Mouse (Mus musculus): ENCODE data around the gene Aebp1.
"Not testable (repeated sequence)": the region's sequence is repeated elsewhere in the genome, so short reads cannot be mapped to it uniquely, and the experiment has no call there.

Gene Aebp1

GRCm38 (mm10) chr11:5855902-5856301 lies 5.8 kb upstream of the Aebp1 start:
- no peak for DNase-seq (ENCODE audit: low read depth)

DNA sequence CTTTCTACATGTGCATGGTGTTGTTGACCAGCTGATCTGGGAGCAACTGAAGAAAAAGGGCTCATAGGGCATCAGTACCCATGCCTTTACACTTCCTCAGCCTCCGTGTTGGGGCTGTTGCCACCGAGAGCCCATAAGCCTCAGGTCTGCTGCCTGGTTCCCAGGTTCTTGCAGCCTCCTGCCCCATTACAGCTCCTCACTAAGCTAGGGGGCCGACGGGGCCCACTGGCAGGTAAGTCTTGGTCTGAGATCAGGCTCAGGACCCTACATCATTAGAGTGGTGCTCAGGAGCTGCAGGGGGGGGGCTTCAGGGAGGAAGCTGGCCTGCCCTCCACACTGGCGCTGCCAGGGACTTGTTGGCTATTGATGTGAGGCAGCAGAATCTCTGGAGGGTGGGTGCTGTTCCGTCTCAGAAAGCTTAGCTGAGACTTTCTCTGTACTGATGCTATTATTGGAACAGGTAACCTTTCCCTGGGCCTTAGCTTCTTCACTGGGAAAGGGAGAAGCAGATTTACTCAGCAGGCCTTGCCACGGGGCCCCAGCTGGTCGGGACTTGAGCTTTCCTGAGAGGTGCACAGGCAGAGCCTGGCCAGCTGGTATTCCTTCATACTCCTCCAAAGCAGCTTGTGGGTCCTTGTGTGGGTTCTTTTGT lies 5.1 kb upstream of the Aebp1 start:
- no peak for DNase-seq (ENCODE audit: low read depth)

DNA sequence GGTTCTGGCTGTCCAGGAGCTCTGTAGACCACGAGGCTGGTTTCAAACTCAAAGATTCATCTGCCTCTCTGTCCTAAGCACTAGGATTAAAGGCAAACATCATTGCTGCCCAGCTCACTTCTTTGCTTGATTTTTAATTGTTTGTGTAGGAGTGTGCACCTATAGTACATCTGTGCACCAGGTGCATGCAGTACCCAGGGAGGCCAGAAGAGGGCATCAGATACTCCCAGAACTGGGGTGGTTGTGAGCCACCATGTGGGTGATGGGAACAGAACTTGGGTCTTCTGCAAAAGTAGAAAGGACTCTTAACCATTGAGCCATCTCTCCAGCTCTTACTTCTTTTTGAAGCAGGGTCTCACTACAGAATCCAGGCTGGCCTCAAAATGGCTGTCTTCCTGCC lies 3.0 kb upstream of the Aebp1 start:
- peak; percentile 54 for DNase-seq (ENCODE audit: low read depth)

DNA sequence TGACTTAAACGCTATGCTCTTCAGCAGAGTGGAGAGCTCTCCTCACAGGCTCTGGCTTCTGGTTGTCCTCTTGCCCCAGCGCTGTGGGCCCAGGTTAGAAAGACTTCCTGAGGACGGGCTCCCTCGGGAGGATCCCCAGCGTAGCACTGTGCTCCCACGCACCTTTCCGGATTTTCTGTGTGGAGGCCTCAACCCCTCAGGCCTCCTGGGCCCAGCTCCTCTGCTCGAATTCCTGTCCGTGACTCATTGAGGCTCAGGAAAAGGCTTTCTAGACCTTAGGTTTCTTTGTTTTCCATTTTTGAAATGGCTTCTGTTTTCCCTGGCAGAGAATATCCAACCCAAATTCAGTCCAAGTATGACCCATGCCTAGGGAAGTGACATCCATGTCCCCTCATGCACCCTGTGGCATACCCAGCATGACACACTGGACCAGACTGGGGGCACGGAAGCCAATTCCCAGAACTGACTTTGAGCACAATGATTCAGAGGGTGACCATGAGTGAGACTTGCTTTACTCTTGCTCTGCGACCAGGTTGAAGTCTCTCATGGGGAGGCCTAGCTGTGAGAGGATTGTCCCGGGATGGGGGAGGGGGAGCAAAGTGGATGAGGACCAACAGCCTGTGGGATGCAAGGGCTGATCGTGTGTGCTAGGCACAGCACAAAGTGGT lies 1.7 kb upstream of the Aebp1 start:
- DNase-seq (ENCODE audit: low read depth), result no peak

GRCm38 (mm10) chr11:5860639-5861038 lies 1.1 kb upstream of the Aebp1 start:
- DNase-seq (ENCODE audit: low read depth), result no peak

DNA sequence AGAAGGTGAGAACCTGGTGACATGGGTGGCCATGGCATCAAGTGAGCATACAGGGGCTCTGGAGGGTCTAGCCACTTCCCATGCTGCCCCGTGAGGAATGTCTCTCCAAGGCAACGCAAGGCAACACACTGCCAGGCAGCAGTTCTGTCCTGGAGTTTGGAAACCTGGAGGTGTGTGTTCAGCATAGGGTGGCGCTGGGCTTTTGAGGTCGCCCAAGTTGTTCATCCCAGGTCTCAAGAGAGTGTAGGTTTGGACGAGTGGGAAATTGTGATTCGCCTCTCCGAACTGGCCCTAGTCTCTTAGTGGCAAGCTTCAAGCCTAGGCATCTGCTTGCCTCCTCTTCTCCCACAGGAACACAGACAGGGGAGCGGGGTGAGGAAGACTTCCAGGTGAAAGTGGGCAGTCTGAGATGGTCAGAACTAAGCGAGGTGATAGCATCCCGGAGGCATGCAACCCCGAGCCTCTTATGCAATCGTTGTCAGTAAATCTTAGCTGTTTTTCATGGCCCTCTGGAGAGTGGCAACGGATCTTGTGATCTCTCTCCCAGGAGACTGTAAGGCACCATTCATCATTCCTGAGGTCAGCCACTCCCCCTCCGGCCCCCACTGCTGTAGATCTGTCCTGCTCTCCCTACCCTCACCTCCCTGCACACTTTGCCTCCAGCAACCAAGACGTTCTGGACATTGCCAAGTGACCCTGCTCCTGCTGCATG lies 803 bp downstream of the Aebp1 start:
- DNase-seq (ENCODE audit: low read depth), result no peak

DNA sequence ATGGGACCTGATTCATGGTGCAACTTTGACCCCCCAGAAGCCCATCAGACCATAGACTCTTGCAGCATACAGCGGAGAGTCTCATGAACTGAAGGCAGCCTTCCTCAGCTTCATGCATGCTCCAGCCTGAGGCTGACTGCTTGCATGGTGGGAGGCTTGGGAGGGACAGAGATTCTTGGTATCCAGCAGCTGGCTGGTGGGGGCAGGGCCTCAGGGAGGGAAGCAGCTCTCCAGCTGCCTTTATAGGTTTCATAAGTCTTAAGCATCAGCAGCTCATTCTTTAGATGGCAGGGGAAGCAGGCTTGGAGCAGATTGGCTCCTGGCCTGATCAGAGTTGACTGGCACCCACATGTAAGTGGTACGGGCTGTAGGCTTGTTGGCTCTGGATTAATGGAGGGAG lies 5.4 kb downstream of the Aebp1 start:
- no peak for DNase-seq (ENCODE audit: low read depth)

DNA sequence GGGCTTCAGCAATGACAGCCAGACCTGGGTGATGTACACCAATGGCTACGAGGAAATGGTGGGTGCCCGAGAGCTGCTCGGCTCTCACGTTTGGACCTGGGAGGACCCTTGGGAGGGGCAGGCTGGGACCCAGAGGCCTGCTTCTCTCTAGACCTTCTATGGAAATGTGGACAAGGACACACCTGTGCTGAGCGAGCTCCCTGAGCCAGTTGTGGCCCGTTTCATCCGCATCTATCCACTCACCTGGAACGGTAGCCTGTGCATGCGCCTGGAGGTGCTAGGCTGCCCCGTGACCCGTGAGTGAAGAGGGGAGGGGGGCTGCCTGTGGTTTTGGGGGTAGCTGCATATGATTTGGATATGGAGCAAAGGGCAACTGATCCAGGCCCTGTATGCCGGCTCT lies 6.6 kb downstream of the Aebp1 start:
- DNase-seq (ENCODE audit: low read depth), result no peak

DNA sequence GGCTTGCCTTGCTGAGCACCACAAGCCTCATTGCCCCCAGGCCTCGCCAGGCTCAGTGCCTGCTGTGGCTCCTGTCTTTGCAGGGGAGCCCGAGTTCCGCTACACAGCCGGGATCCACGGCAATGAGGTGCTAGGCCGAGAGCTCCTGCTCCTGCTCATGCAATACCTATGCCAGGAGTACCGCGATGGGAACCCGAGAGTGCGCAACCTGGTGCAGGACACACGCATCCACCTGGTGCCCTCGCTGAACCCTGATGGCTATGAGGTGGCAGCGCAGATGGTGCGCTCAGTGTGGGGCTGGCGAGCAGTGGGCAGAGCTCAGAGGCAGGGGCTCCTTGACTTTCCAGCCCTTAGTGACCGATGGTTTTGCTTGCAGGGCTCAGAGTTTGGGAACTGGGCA lies 7.6 kb downstream of the Aebp1 start:
- no peak for DNase-seq (ENCODE audit: low read depth)

GRCm38 (mm10) chr11:5870069-5870468 lies 8.3 kb downstream of the Aebp1 start:
- DNase-seq (ENCODE audit: low read depth), result no peak

- no peak for DNase-seq (ENCODE audit: low read depth)
These were observed 11.0 kb downstream of the Aebp1 start for GRCm38 (mm10) chr11:5872707-5873106.

DNA sequence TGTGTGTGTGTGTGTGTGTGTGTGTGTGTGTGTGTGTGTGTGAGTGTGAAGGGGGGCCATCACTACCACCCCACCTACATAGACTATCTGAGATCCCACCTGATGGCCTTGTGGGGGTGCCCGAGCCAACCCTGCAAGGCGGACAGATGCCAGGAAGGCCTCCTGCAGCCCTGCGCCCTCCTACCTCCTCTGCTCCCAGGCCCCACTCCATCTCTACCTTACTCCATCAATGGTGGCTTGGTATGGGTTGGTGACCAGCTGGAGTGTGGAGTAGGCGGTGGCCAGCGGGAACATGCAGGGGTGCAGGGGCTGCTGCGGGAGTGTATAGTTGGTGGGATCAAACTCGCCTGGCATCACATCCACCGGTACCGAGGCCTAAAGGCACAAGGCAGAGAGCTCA lies 11.4 kb downstream of the Aebp1 start:
- DNase-seq (ENCODE audit: low read depth), result no peak

GRCm38 (mm10) chr11:5877421-5877820 lies 15.7 kb downstream of the Aebp1 start:
- DNase-seq (ENCODE audit: low read depth), result no peak

- DNase-seq (ENCODE audit: low read depth), result peak; percentile 99
These were observed 16.3 kb downstream of the Aebp1 start, which contains the start of gene Pold2 for GRCm38 (mm10) chr11:5877921-5878526. Pold2 (minus strand) TSS chr11:5878292.

GRCm38 (mm10) chr11:5878661-5879060 lies 16.9 kb downstream of the Aebp1 start:
- no peak for DNase-seq (ENCODE audit: low read depth)

DNA sequence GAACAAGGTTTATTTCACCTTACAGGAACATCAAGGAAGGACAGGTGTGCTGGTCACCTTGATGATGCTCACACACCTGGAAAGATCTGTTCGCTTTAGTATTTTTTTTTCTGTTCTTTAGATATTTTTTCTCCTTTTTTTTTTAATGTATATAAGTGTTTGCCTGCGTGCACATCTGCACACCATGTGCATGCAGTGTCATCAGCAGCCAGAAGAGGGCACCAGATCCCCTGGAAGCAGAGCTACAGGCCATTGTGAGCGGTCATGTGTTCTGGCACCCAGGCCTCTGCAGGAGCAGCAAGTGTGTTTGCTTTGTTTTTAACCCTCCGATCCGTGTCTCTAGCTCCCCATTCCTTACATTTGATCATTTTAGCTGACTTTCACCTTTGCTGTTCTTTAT lies 18.2 kb downstream of the Aebp1 start:
- DNase-seq (ENCODE audit: low read depth), result peak; percentile 74

GRCm38 (mm10) chr11:5882518-5882917 lies 20.8 kb downstream of the Aebp1 start:
- DNase-seq (ENCODE audit: low read depth), result peak; percentile 34

- DNase-seq (ENCODE audit: low read depth), result peak; percentile 83
These were observed 24.4 kb downstream of the Aebp1 start for GRCm38 (mm10) chr11:5886187-5886586.

DNA sequence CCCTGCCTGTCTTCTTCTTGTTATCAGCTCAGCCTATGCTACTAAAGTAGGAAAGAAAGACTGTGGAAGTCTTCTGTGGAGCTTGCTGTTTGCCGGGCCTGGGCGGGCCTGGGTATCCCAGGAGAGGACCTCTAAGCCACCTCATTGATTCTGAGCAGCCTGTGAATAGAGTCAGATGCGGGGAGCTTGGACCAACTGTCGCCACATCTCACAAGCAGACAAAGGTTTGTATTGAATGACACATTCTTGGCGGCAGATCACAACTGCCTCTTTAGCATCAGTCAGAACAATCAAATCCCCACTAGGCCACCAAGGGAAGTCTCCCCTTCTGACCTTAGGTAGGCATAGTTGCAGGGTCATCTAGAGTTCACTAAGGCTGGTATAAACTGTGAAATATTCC lies 25.5 kb downstream of the Aebp1 start:
- DNase-seq (ENCODE audit: low read depth), result no peak

DNA sequence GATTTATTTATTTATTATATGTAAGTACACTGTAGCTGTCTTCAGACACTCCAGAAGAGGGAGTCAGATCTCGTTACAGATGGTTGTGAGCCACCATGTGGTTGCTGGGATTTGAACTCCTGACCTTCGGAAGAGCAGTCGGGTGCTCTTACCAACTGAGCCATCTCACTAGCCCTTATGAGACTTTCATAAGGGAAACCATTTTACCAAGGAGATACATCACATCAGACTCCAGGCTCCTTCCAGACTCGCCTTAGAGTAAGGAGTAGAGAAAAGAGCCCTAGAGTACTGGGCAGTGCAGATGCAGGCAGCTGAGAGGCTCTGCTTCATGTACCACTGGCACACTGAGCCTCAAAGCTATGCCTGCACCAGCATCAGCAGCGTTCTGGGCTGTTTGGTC lies 26.8 kb downstream of the Aebp1 start:
- DNase-seq (ENCODE audit: low read depth), result not testable (repeated sequence)

DNA sequence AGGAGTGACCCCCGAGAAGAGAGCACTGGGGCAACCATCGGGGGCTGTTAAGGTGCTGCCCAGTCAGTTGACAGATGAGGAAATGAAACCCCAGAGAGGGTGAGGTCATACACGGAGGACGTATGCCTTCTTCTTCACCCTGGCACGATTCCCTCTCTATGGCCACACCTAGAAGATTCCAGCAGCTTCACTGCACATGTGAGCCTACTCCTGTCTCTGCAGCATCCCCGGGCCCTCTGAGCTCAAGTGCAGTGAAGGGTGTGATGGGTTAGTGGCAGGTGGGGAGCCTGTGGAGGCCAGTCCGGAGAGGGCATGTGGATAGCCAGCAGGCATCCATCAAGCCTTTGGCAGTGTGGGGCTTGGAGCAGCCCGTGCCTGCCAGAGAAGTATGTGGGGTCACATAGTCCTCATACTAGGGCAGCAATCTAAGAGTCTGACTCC lies 30.4 kb downstream of the Aebp1 start:
- DNase-seq (ENCODE audit: low read depth), result no peak

- DNase-seq (ENCODE audit: low read depth), result no peak
These were observed 31.1 kb downstream of the Aebp1 start for GRCm38 (mm10) chr11:5892810-5893368.

Data from induced T-regulatory cell, adult 2 months (primary cell).